Mouse (Mus musculus) embryonic fibroblast, embryonic 13.5 days (primary cell): ENCODE results near the gene Acsm5.

Experiments used
- CTCF ChIP-seq: IDR thresholded peaks from 2 replicates; pipeline ENCODE4 v1.5.1; 2011; ENCODE audit warnings: mild to moderate bottlenecking, control low read depth, low read length, moderate library complexity, borderline replicate concordance; ENCODE audit not compliant: insufficient read depth
- POLR2A ChIP-seq: IDR thresholded peaks from 2 replicates; pipeline ENCODE4 v1.6.1; 2011; ENCODE audit warnings: low read depth, mild to moderate bottlenecking, control low read depth, low read length, moderate library complexity

DNA sequence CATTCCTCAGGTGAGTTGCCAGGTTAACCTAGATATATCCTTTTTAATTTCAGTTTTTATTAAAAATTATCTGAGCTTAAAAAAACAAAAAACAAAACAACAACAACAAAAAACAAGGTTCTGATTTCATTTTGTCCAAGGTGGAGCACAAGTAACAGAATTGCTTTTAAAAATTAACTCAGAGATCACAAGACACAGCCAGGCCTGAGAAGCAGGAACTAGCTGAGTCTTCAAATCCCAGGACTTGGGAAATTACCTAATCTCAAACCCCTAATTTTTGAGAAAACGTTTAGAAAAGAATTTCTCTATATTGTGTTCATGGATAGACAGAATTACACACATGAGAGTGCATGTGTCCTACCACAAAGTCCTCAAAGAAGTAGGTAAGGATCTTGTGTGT is 13.7 kb downstream of the Acsm5 start:
- TF ChIP-seq POLR2A (no peak), CTCF (no peak)
